Mouse (Mus musculus): ENCODE results near the gene Rbx1. TPM values are rescaled to one million over a fixed set of nuclear protein-coding genes. Genes with fewer than 3 reads are reported as not detected.
A peak's percentile ranks its signal among the peaks of the same experiment; 100 is the strongest.

Rbx1 gene
- polyA plus RNA-seq, 1 experiment from 2014 or later = 500 TPM

- H3K27me3 ChIP-seq = no peaks in the 10 kb centered on the region
- no peak for ATAC-seq (ENCODE audit: low FRiP score)
- no peaks in the 10 kb centered on the region for H3K36me3 ChIP-seq
- 90% methylated on average over 2 of the region's 2 CpGs for WGBS
- no peaks in the 10 kb centered on the region for H3K4me1 ChIP-seq (replicated peaks)
- H3K4me2 ChIP-seq = no peak overlapping the region
- no peak overlapping the region for H3K9ac ChIP-seq
- no peak overlapping the region for H3K27ac ChIP-seq
- no peak overlapping the region for H3K4me3 ChIP-seq
- H3K9me3 ChIP-seq = no peaks in the 10 kb centered on the region
These were observed 37.4 kb downstream of the Rbx1 start for GRCm38 (mm10) chr15:81503466-81503865.

- H3K4me1 ChIP-seq (replicated peaks) = no peaks in the 10 kb centered on the region
- ATAC-seq (ENCODE audit: low FRiP score) = no peak
- no peak overlapping the region for H3K27ac ChIP-seq
- H3K27me3 ChIP-seq = no peaks in the 10 kb centered on the region
- no peak overlapping the region for H3K4me2 ChIP-seq
- no peak overlapping the region for H3K9ac ChIP-seq
- H3K9me3 ChIP-seq = no peaks in the 10 kb centered on the region
- 94% methylated on average over 2 of the region's 2 CpGs for WGBS
- no peaks in the 10 kb centered on the region for H3K36me3 ChIP-seq
- H3K4me3 ChIP-seq = no peak overlapping the region
These were observed 37.9 kb downstream of the Rbx1 start for GRCm38 (mm10) chr15:81503995-81504394.

GRCm38 (mm10) chr15:81507201-81507600 lies 41.1 kb downstream of the Rbx1 start:
- no peaks in the 10 kb centered on the region for H3K4me1 ChIP-seq (replicated peaks)

GRCm38 (mm10) chr15:81510621-81511020 lies 44.5 kb downstream of the Rbx1 start:
- WGBS = 86% methylated on average over 4 of the region's 4 CpGs
- H3K4me3 ChIP-seq = no peak overlapping the region
- H3K27me3 ChIP-seq = no peaks in the 10 kb centered on the region
- no peak for ATAC-seq (ENCODE audit: low FRiP score)
- no peak overlapping the region for H3K4me2 ChIP-seq
- peaks cover 8% of the 10 kb centered on the region for H3K4me1 ChIP-seq (replicated peaks)
- H3K9ac ChIP-seq = no peak overlapping the region
- H3K36me3 ChIP-seq = no peaks in the 10 kb centered on the region
- H3K27ac ChIP-seq = no peak overlapping the region
- no peaks in the 10 kb centered on the region for H3K9me3 ChIP-seq

More at GRCm38 (mm10) chr15:81507201-81507600, 41.1 kb downstream of the Rbx1 start:
- Histone ChIP-seq H3K4me3 (no peak overlapping the region), H3K9me3 (no peaks in the 10 kb centered on the region), H3K27ac (no peak overlapping the region), H3K9ac (no peak overlapping the region), H3K36me3 (no peaks in the 10 kb centered on the region), H3K27me3 (no peaks in the 10 kb centered on the region), H3K4me2 (no peak overlapping the region)
- ATAC-seq (ENCODE audit: low FRiP score) = no peak

- no peak for ATAC-seq (ENCODE audit: low FRiP score)
- Histone ChIP-seq H3K9ac (no peak overlapping the region), H3K4me3 (no peak overlapping the region), H3K9me3 (no peaks in the 10 kb centered on the region), H3K4me1 (replicated peaks) (peaks cover 8% of the 10 kb centered on the region), H3K4me2 (no peak overlapping the region), H3K27me3 (no peaks in the 10 kb centered on the region), H3K36me3 (no peaks in the 10 kb centered on the region), H3K27ac (no peak overlapping the region)
- 56% methylated on average over 21 of the region's 21 CpGs for WGBS
These were observed 45.6 kb downstream of the Rbx1 start for GRCm38 (mm10) chr15:81511601-81512261.

GRCm38 (mm10) chr15:81514111-81514971 lies 48.2 kb downstream of the Rbx1 start:
- Histone ChIP-seq H3K4me3 (peak overlapping the region; percentile 31), H3K27ac (no peak overlapping the region), H3K9me3 (no peaks in the 10 kb centered on the region), H3K4me2 (peak overlapping the region; percentile 57), H3K4me1 (replicated peaks) (peaks cover 8% of the 10 kb centered on the region), H3K27me3 (no peaks in the 10 kb centered on the region), H3K9ac (peak overlapping the region; percentile 61; the same call in 1 of the 2 replicates), H3K36me3 (no peaks in the 10 kb centered on the region)
- 0 out of 2 replicates have a peak, but pooled peaks have one; percentile 36 for ATAC-seq (ENCODE audit: low FRiP score)
- 13% methylated on average over 18 of the region's 18 CpGs for WGBS

- Histone ChIP-seq H3K27ac (no peak overlapping the region), H3K9me3 (no peaks in the 10 kb centered on the region), H3K4me2 (no peak overlapping the region), H3K36me3 (no peaks in the 10 kb centered on the region), H3K9ac (no peak overlapping the region), H3K4me1 (replicated peaks) (peaks cover 8% of the 10 kb centered on the region), H3K27me3 (no peaks in the 10 kb centered on the region), H3K4me3 (no peak overlapping the region)
- ATAC-seq (ENCODE audit: low FRiP score) = no peak
- WGBS = 92% methylated on average over 3 of the region's 3 CpGs
These were observed 49.1 kb downstream of the Rbx1 start for GRCm38 (mm10) chr15:81515221-81515620.

- Histone ChIP-seq H3K4me1 (replicated peaks) (peaks cover 18% of the 10 kb centered on the region), H3K36me3 (no peaks in the 10 kb centered on the region), H3K27me3 (0 out of 2 replicates have a peak, but pooled peaks cover 5% of the 10 kb centered on the region), H3K4me3 (no peak overlapping the region), H3K9ac (no peak overlapping the region), H3K27ac (no peak overlapping the region), H3K4me2 (no peak overlapping the region), H3K9me3 (no peaks in the 10 kb centered on the region)
- 59% methylated on average over 6 of the region's 6 CpGs for WGBS
- no peak for ATAC-seq (ENCODE audit: low FRiP score)
These were observed 51.9 kb downstream of the Rbx1 start for GRCm38 (mm10) chr15:81518031-81518430.

- Histone ChIP-seq H3K4me2 (no peak overlapping the region), H3K36me3 (no peaks in the 10 kb centered on the region), H3K4me1 (replicated peaks) (peaks cover 18% of the 10 kb centered on the region), H3K9me3 (no peaks in the 10 kb centered on the region), H3K9ac (no peak overlapping the region), H3K4me3 (no peak overlapping the region), H3K27me3 (0 out of 2 replicates have a peak, but pooled peaks cover 5% of the 10 kb centered on the region), H3K27ac (no peak overlapping the region)
- WGBS = 84% methylated on average over 5 of the region's 5 CpGs
- no peak for ATAC-seq (ENCODE audit: low FRiP score)
These were observed 52.7 kb downstream of the Rbx1 start for GRCm38 (mm10) chr15:81518761-81519160.

GRCm38 (mm10) chr15:81522036-81522751 lies 56.1 kb downstream of the Rbx1 start:
- peak overlapping the region; percentile 58 for H3K4me3 ChIP-seq
- no peaks in the 10 kb centered on the region for H3K36me3 ChIP-seq
- peak overlapping the region; percentile 82 for H3K4me2 ChIP-seq
- under 1% methylated on average over 38 of the region's 38 CpGs for WGBS
- peak; percentile 63 for ATAC-seq (ENCODE audit: low FRiP score)
- no peaks in the 10 kb centered on the region for H3K9me3 ChIP-seq
- H3K9ac ChIP-seq = peak overlapping the region; percentile 81
- peak overlapping the region; percentile 90 for H3K27ac ChIP-seq
- peaks cover 10% of the 10 kb centered on the region for H3K4me1 ChIP-seq (replicated peaks)
- H3K27me3 ChIP-seq = peaks cover 14% of the 10 kb centered on the region

GRCm38 (mm10) chr15:81522761-81523168 lies 56.7 kb downstream of the Rbx1 start:
- H3K9me3 ChIP-seq = no peaks in the 10 kb centered on the region
- under 1% methylated on average over 16 of the region's 16 CpGs for WGBS

More at GRCm38 (mm10) chr15:81522761-81523168, 56.7 kb downstream of the Rbx1 start:
- H3K4me3 ChIP-seq = peak overlapping the region; percentile 58
- peak; percentile 86 for ATAC-seq (ENCODE audit: low FRiP score)
- H3K27me3 ChIP-seq = peaks cover 14% of the 10 kb centered on the region
- peak overlapping the region; percentile 81 for H3K9ac ChIP-seq
- peaks cover 10% of the 10 kb centered on the region for H3K4me1 ChIP-seq (replicated peaks)
- H3K27ac ChIP-seq = peak overlapping the region; percentile 90
- peak overlapping the region; percentile 82 for H3K4me2 ChIP-seq
- H3K36me3 ChIP-seq = no peaks in the 10 kb centered on the region
